Mouse (Mus musculus): ENCODE data around the gene Relb.

Gene Relb

DNA sequence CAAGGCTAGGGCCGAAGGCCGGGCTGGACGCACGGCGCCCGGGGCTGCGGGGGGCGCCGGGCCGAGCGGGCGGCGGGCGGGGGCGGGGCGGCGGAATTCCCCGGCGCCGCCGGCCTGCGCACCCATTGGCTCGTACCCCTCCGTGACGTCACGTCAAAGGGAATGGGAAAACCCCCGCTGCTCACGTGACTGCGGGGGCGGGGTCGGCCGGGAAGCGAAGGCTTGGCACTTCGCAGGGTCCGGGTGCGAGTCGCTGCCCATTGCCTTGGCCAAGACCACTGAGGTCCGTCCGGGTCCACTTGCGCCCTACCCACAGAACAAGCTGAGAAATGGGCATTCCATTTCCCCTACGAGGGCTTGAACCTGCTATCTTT, at the start of gene Relb:
Gene Relb (minus strand): TSS at position 78 of the 374 bp plus-strand sequence.
- peak; percentile 75 to 84 for DNase-seq

DNA sequence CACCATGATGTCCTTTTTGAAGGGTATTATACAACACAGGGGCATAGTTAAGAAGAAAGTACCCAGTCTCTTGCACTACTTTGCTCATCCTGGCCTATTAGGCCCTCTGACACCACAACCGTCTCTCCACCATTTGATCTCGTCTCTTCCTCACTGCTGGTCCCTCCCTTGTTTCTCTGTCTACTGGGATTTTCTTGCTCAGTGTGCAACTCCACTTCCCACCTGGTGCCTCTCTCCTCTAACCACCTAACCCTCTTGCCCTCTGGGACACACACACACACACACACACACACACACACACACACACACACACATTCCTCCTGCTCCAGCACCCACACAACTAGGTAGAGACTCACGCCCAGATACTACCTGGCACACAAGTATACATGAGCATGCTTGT, 49.7 kb upstream of the Relb start:
- no peak for DNase-seq

DNA sequence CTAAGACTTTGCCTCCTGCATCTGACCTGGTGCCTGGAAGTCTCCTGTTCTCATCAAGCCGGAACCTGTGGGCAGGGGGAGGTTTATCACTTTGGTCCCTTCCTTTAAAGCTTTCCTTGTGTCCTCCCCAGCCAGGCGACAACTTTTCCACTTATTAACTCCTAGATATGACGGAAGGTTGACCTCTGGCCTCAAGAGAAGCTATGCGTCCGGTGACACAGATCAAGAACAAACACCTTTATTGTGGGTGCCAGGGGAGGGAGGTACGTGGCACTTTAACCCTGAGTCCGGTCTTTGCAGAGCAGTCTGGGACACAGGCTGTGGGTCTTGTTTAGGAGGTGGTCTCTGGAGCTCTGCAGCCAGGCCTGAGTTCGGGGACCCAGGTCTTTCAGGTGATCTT, 48.6 kb upstream of the Relb start, which contains the start of gene Apoc2:
Gene Apoc2 (minus strand): TSS at position 70 of the 400 bp plus-strand sequence.
- DNase-seq, result no peak

DNA sequence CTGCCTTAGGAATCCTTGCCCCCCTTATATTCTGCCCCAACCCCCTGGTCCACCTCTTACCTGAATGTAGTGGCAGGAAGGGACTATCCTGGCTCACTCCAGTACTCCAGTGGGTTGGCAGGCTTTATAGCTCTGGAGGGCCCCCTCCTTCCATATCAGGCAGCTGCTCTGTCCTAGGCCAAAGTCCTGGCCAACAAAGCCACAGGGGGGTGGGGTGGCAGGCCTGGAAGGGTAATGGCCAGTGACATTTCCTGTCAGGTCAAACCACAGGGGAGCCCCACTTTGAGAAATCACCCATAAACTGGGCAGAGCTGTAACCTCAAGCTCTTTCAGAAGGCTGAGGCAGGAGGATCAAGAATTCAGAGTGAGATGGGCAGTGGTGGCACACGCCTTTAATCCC, 47.4 kb upstream of the Relb start:
- DNase-seq, result no peak

DNA sequence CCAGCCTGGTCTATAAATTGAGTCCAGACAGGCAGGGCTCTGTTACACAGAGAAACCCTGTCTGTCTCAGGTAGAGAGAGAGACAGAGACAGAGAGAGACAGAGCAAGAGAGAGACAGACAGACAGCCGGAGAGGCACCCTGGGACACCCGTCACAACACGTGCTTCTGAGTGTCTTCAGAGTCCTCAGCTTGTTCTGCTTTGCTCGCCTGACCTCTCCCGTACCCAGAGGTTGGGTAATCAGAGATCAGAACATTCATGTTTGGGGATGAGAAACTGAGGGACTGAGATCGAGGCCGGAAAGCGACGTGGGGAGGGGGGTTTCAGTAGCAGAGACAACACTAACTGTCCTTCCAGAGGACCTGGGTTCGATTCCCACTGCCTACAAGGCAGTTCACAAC, 46.6 kb upstream of the Relb start:
- no peak for DNase-seq

DNA sequence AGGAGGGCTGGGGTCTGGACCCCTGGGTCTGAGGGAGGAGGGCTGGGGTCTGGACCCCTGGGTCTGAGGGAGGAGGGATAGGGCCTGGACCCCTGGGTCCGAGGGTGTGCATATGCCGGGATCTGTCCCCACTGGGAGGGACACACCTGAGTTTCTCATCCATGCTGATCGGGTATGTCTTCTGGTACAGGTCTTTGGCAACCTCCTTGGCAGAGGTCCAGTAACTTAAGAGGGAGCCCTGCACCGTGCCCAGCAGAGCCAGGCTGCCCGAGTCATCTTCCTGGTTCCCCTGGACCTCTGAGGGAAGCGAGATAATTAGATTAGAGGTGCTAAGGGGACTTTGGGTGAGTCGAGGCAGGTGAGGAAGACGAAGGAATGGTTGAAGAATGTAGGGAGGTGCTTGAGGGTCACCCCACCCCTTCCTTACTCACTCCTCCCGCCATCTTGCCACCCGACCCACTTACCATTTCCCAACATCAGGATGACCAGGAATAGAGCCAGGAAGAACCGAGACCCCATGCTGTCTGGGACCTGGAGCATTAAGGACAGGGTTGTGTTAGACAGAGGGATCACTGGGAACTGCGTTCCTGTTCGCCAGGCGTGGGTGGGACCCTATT, 44.0 kb upstream of the Relb start:
- DNase-seq, result no peak

DNA sequence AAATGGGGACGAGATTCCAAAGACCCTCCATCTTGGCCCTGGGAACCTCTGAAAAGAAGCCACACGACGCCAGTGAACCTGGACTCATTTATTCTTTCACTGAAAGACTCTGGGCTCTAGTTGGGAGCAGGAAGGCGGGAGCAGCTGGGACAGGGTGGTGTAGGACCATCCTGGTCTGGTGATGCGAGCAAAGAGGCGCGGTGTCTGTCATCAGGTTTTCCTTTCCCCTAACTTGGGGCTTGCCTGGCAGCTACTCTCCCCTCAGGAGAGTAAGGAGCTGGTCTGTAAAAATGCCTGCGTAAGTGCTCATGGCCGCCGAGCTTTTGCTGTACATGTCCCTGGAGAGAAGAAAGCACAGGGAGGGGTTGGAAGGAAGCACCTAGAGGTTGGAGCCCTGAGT, 42.3 kb upstream of the Relb start:
- no peak for DNase-seq

DNA sequence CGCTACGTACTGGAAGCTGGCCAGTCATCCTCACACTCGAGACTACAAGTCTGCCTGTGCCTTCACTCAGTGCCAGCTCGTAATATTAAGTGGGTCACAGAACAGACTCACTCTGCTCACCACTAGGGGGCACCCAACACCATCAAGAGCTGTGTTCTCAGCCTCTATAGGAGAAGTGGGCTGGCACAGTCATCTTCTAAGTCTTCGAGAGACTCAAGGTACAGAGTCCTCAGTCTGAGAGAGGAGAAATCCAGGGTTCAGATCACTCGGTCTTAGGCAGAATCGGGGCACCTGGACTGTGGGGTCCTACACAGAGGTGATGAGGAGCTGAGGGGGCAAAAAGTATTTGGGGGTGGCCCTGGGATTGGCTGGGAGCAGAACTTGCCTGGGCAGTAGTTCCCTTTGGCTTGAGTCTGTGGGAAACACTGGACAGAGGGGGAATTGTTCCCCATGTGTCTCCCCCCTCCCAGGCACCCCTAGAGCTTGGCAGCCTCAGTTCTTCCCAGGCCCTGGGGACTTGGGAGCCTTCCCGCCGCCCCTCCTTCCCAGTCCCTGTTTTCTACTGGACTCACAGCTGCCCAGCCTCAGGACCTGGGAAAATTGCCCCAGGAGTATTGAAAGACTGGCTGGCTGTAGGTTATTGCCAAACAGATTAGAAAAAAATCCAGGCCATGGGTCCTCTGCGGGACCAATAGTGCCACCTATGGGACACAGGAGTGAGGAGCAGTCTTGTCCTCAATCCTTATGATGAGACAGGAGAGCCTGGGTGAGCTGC, 39.9 kb upstream of the Relb start:
- peak; percentile 64 to 79 for DNase-seq

DNA sequence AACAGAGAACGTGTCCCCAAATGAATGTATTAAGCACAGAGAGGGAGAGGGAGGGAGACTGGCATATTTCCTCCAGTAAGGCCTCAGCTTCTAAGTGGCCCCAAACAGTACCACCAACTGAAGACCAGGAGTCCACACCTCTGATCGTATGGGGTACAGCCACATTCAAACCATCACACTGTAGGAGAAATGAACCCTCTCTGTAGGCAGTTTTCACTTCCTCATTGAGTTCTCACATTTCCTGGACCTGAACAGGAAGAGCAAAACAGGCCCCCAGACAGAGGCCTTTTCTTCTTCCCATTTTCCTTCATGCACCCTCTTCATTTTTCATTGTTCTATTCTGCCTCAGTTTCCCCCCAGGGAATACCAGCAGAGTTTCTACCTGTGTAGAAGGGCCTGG, 38.2 kb upstream of the Relb start:
- DNase-seq, result no peak

DNA sequence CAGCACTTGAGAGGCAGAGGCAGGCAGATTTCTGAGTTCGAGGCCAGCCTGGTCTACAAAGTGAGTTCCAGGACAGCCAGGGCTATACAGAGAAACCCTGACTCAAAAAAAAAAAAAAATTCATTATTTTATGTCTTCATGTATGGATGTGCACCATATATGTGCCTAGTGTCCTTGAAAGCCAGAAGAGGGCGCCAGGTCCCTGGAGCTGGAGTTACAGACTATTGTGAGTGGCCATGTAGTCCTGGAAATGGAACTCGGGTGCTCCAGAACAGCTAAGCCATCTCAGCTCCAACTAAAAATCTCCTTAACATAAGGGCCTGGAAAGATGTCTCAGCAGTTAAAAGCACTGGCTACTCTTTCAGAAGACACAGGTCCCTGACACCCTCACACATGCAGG, 37.5 kb upstream of the Relb start:
- DNase-seq, result no peak

DNA sequence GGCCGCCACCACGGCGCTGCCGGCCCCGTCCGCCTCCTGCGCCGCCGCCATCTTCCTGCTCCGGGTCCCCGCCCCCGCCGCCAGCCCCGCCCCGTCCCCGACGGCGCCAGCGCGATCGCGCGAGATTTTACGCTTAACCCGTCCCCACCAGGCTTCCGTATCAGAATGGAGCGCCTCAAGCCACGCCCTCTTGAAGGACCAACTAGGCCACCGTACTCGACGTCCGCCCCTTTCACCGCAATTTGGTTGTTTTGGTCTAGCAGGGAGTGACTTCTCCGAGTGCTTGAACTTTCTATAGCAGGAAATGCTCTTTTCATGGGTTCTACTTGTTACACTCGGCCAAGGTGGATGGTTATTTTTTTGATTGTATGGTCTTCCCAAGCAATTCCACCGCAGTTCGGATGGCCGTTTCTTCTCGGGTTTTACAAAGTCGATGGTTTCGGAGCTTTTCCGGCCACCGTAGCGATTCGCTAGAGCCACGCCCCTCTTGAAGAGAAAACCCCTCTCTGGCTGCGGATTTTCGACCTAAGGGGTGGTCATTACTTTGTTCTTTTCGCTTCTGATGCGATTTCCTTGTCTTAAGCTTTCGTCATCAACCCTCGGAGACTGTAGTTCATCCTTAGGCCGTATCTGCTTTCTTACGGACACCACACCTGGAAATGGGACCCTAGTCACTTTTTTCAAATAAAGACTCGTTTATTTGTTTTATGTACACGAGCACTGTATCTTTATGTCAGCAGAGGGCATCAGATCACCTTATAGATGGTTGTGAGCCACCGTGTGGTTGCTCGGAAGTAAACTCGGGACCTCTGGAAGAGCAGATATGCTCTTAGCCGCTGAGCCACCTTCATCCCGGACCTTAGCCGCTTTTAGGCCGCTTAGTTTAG, 36.0 kb upstream of the Relb start, which contains the start of gene Clptm1:
Gene Clptm1 (minus strand): TSS at position 79 of the 887 bp plus-strand sequence.
- DNase-seq, result peak; percentile 92 to 96

DNA sequence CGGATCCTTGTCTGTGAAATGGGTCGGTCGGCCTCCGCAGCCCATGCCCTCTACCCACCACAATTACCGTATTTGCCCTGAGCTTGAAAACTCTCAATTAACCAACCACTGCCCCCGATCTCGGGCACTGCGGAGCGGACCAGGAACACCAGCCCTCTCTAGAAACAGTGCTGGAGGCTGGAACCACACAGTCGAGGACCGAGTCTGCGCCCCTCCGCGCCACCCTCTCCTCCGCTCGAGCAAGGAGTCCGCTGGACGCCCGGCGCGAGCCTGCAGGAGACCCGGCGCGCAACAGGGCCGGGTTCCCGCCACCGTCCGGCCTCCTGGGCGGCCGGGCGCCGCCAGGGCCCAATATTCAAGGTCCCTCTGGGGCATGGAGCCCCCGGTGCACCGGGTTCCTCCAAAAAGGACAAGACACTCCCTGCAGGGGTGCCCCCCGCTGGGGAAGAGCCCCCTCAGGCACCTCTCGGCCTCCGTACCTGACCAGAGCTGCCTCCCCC, 35.3 kb upstream of the Relb start:
- DNase-seq, result no peak

DNA sequence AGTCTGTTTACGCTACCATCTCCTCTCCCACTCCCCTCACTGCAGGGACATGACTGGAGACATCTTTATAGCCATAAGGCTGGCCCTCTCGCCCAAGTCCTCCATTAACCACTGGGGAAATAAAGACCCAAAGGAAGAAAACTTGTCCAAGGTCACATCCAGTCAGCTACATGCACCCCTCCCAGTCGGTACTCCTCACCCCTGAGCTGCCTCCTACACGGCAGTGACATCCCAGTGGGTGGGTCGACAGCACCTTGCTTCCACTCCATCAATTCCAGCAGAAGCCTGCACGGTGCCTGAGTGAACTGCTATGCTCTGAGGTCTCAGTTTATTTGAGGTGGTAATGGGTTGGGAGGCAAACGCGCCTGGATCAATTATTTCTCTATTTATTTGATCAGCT, 34.7 kb upstream of the Relb start:
- DNase-seq, result peak; percentile 9 to 11

DNA sequence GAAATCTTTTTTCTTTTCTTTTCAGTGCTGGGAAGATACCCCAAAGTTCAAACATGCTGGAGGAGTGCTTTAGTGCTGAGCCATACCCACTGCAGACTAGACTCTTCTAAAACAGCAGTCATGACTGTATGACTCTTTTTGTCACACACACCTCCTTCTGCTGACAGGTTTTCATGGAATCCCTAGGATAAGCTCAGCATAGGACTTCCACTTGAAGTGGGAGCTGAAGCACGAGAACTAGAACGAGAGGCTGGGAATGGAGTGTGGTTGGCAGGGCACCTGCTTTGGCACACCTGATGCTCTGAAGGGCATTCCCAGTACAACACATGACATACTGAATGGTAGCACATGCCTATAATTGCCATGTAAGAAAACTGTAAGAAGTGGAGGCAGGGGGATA, 23.4 kb upstream of the Relb start:
- DNase-seq, result no peak

DNA sequence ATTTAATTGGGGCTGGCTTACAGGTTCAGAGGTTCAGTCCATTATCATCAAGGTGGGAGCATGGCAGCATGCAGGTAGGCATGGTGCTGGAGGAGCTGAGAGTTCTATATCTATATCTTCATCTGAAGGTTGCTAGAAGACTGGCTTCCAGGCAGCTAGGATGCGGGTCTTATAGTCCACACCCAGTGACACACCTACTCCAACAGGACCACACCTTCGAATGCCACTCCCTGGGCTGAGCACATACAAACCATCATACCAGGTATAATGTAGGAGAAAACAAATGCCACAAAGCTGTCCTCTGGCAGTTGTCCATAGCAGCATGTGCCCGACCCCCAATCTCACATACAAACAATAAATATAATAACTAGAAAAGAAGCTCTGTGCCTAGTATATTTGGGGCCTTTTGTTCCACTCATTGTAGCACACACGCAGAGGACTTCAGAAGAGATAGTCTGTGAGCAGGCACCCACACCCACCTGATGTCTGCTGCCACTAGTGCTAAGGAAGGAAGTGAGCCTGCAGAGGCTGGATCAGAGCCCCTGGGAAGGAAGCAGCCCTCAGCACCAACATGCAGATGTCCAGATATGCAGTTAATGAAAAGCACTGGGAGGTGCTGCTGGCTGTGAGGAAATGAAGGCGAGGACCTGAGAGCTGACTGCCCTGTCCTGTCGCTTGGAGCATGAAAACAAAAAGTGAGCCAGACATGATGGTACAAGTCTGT, 22.0 kb upstream of the Relb start:
- DNase-seq, result no peak

DNA sequence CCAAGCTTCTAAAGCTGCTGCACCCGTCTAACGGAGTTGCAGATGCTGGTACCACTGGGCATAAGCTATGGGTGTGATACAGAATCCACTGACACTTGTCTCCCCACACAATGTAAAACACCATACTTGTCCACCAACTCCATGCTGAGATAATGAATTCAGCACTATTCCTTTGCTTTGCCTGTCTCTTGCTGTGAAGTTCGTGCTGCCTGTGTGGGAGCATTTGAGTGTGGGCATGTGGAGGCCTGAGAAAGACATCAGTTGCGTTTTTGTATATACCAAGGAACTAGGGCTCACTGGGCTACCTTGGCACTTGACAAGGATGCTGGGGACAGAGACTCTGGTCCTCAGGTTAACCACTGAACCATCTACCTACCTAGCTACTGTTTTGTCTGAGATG, 12.0 kb upstream of the Relb start:
- DNase-seq, result no peak

DNA sequence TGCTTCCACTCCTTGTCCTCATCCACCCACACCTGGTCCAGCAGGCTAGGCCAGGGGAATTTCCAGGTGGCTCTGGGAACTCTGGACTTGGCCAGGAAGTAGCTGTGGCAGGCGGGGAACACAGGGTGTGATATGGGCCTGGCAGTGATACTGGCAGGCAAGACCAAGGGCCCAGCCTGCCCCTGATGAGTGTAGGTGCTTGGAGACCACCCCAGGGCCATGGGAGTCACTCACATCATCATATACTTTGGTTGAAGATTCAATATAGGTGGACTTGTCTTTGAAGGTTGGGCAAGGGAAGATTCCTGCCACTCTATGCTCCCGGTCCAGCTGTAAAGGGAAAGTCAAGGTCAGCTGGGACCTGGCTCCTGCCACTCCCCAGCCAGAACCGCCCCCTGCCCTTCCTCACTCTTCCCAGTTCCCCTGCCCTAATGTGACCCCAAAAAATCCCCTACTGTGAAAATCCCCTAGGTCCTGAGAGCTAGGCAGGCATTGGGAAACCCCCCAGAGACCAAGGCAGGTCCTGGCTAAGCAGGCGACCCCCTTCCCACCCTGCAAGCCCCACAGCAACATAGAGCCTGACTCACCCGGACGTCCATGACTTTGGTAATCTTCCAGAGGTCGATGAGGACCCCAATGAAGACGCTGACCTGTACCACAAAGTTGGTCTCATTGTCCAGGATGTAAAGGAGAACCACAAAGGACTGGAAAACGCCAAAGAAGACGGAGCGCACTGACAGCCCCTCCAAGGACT, 6.0 kb upstream of the Relb start:
- no peak for DNase-seq

DNA sequence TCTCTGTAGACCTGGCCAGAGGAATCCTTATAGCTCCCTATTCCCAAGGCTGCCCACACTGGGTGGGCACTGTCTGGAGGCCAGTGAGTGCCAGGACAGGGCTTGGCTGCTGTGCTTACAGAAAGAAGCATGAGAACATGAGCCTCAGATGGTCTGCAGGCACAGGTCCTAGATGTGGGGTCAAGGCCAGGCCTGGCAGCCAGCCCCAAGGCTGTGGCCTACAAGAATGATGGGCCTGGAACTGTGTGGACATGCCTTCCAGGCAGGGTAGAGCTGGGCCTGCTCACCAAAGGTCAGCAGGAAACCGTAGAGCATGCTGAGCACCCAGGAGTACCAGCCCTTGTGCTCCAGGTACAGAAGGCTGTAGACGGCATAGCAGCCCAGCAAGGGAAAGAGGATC, 5.4 kb upstream of the Relb start:
- DNase-seq, result no peak

DNA sequence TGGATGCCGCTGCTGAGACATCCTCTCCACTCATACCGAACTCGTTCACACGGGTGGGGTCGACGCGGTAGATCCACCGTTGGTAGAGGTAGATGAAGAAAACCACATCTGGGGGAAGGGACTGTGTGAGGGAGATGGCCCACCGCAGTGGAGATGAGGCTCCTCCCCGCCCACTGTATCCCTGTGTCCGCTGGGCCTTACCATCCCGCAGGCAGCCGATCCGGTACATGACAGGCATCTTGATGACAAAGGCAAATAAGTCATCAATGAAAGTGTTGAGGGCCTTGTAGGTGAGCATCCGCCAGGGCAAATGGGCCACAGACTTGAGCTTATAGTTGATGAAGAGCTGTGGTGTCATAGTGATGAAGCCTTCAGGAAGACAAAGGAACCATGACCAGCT, 4.6 kb upstream of the Relb start:
- no peak for DNase-seq

DNA sequence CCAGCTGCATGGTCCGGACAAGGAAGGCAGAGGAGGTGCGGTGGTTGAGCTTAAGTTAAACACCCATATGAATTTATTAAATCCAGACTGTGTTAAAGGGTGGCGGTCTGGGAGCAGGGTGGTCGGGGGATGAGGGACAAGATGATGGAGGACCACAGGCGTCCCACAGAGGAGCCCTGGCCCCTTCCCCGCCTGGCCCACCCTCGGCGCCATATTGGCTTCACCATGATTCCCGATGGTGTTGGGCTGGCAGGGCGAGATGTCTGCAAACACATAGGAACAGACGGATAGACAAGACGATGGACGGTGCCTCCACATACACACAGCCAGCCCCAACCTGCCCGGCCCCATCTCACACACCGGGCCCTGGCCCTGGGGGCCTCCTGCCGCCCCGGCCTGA, 4.0 kb upstream of the Relb start:
- DNase-seq, result no peak

DNA sequence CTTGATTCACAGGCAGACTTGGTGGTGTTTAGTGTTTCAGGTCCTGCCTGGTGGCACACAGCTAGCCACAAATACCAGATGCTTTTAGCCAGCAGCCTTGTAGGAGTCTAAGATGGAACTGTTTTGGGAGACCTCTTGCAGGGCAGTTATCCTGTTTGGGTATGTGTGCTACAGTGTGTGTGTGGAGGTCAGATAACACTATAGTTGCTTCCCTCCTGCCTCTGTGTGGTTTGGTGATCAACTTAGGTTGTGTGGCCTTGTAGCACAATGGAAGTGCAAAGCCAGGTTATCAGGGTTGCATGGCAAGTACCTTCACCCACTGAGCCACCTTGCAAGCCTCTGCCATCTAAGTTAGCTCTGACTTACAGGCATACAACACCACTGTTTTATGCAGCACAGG, 3.5 kb upstream of the Relb start:
- no peak for DNase-seq

DNA sequence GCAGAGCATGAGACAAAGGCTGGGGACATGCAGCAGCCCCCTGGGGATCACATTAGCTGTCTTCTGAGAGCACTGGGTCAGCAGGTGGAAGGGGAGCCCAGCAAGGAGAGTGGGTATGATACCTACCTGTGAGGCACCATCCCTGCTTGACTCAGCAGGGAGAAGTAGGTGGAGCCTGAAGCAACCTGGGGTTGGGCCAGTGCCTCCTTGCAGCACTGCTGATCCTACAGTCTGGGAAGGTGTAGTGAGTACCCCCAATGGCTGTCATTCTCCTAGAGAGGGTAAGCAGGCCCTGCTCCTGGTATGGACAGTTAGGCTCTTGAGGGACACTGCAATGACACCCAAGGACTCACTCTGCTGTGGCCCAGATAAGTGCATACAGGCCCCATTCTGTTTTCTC, 3.0 kb upstream of the Relb start:
- no peak for DNase-seq

Measured in thymus, adult 18-20 months (tissue).